Mouse (Mus musculus): ENCODE measurements around the gene Gpr19. TPM values are rescaled to one million over a fixed set of nuclear protein-coding genes. Genes with fewer than 3 reads are reported as not detected.

Gpr19 gene
- polyA plus RNA-seq, 1 experiment, result 2.1 TPM

GRCm38 (mm10) chr6:134840346-134840745, 58.0 kb downstream of the Gpr19 start:
- TF ChIP-seq CTCF (IDR thresholded peaks at IDR 0.05; ENCODE audit: control insufficient read depth, insufficient read depth, insufficient read length) (no peak), MAX (IDR thresholded peaks at IDR 0.05) (no peak), MYOD1 (IDR thresholded peaks at IDR 0.05; ENCODE audit: control insufficient read depth, insufficient read length, low read depth) (no peak), MYOG (IDR thresholded peaks at IDR 0.05; ENCODE audit: control insufficient read depth, extremely low read depth, insufficient read length) (no peak), FOSL1 (IDR thresholded peaks at IDR 0.05; ENCODE audit: insufficient read depth, low read length, poor library complexity, severe bottlenecking) (no peak), USF1 (IDR thresholded peaks at IDR 0.05; ENCODE audit: low read depth) (no peak), CEBPB (IDR thresholded peaks at IDR 0.05; ENCODE audit: low read depth) (no peak)

DNA sequence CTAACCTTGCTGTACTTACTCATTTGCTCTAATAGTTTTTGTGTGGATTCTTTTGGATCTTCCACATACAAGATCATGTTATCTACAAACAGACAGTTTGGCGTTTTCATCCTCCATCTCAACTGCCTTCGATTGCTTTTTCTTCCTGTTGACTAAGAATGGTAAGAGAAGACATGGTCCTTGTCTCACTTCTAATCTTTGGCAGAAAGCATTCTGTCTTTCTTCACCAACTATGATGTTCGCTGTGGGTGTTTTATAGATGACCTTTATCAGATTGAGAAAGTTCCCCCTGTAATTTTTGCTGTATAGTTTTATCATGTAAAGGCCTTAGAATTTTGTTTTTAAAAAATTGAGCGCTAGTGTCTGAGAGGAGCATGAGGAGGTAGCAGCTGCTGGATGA, 60.3 kb downstream of the Gpr19 start:
- no peak overlapping the region for H3K4me3 ChIP-seq (ENCODE audit: insufficient read depth, poor library complexity, severe bottlenecking)
- no peaks in the 10 kb centered on the region for H3K79me3 ChIP-seq (ENCODE audit: low read depth)
- TF ChIP-seq MYOD1 (IDR thresholded peaks at IDR 0.05; ENCODE audit: control insufficient read depth, insufficient read length, low read depth) (no peak), USF1 (IDR thresholded peaks at IDR 0.05; ENCODE audit: low read depth) (no peak), CEBPB (IDR thresholded peaks at IDR 0.05; ENCODE audit: low read depth) (no peak), MYOG (IDR thresholded peaks at IDR 0.05; ENCODE audit: control insufficient read depth, extremely low read depth, insufficient read length) (no peak), MAX (IDR thresholded peaks at IDR 0.05) (no peak), FOSL1 (IDR thresholded peaks at IDR 0.05; ENCODE audit: insufficient read depth, low read length, poor library complexity, severe bottlenecking) (no peak), CTCF (IDR thresholded peaks at IDR 0.05; ENCODE audit: control insufficient read depth, insufficient read depth, insufficient read length) (no peak)
- no peaks in the 10 kb centered on the region for H3K27me3 ChIP-seq (ENCODE audit: control insufficient read depth, insufficient read depth, insufficient read length)
- no peaks in the 10 kb centered on the region for H3K79me2 ChIP-seq (ENCODE audit: control insufficient read depth, insufficient read depth)
- H3ac ChIP-seq (ENCODE audit: control insufficient read depth, insufficient read length, low read depth), result no peak overlapping the region
- H3K36me3 ChIP-seq (ENCODE audit: control insufficient read depth, insufficient read depth), result no peaks in the 10 kb centered on the region

More at GRCm38 (mm10) chr6:134840346-134840745, 58.0 kb downstream of the Gpr19 start:
- H3K27me3 ChIP-seq (ENCODE audit: control insufficient read depth, insufficient read depth, insufficient read length), result no peaks in the 10 kb centered on the region
- no peaks in the 10 kb centered on the region for H3K36me3 ChIP-seq (ENCODE audit: control insufficient read depth, insufficient read depth)
- H3K4me3 ChIP-seq (ENCODE audit: insufficient read depth, poor library complexity, severe bottlenecking), result no peak overlapping the region
- no peaks in the 10 kb centered on the region for H3K79me3 ChIP-seq (ENCODE audit: low read depth)
- H3K79me2 ChIP-seq (ENCODE audit: control insufficient read depth, insufficient read depth), result no peaks in the 10 kb centered on the region
- no peak overlapping the region for H3ac ChIP-seq (ENCODE audit: control insufficient read depth, insufficient read length, low read depth)

DNA sequence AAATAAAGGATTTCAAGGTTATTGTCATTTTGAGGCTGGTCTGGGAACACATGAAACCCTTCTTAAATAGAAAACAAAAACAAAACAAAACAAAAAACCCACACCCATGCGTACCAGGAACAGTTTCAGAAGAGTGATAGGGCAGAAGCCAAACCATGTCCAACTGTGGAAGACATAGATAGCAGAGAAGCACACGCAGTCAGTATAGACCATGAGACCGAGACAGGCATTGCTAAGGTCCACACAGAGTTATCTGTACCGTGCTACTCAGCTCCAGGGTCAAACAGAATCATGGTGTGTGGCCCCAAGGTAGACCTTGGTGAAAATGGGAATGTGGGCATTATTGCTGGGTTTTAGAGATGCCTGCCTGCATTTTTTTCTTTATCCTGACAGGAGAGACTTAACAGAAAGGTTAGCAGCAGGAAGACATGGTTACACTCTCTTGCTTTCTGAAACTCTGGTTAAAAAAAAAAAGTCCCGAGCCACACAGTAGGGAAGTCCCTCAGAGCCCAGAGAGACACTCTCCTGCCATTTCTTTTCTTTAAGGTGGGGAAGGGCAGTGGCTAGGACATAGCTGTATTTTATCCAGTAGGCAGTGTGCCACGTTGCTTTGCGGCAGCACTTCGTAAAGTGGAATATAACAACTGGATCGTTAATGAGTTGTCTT, 63.7 kb downstream of the Gpr19 start:
- no peaks in the 10 kb centered on the region for H3K79me3 ChIP-seq (ENCODE audit: low read depth)
- H3K79me2 ChIP-seq (ENCODE audit: control insufficient read depth, insufficient read depth), result no peaks in the 10 kb centered on the region
- H3K27me3 ChIP-seq (ENCODE audit: control insufficient read depth, insufficient read depth, insufficient read length), result no peaks in the 10 kb centered on the region
- no peak for TF ChIP-seq FOSL1 (IDR thresholded peaks at IDR 0.05; ENCODE audit: insufficient read depth, low read length, poor library complexity, severe bottlenecking)
- no peak for TF ChIP-seq MAX (IDR thresholded peaks at IDR 0.05)
- TF ChIP-seq USF1 (IDR thresholded peaks at IDR 0.05; ENCODE audit: low read depth), result no peak
- TF ChIP-seq CEBPB (IDR thresholded peaks at IDR 0.05; ENCODE audit: low read depth), result no peak
- H3K36me3 ChIP-seq (ENCODE audit: control insufficient read depth, insufficient read depth), result no peaks in the 10 kb centered on the region
- no peak overlapping the region for H3ac ChIP-seq (ENCODE audit: control insufficient read depth, insufficient read length, low read depth)
- H3K4me3 ChIP-seq (ENCODE audit: insufficient read depth, poor library complexity, severe bottlenecking), result no peak overlapping the region

GRCm38 (mm10) chr6:134830776-134831175, 67.6 kb downstream of the Gpr19 start:
- H3K36me3 ChIP-seq (ENCODE audit: control insufficient read depth, insufficient read depth), result no peaks in the 10 kb centered on the region
- no peaks in the 10 kb centered on the region for H3K79me3 ChIP-seq (ENCODE audit: low read depth)
- no peak overlapping the region for H3ac ChIP-seq (ENCODE audit: control insufficient read depth, insufficient read length, low read depth)
- no peaks in the 10 kb centered on the region for H3K79me2 ChIP-seq (ENCODE audit: control insufficient read depth, insufficient read depth)
- no peaks in the 10 kb centered on the region for H3K27me3 ChIP-seq (ENCODE audit: control insufficient read depth, insufficient read depth, insufficient read length)
- no peak for TF ChIP-seq MYOD1 (IDR thresholded peaks at IDR 0.05; ENCODE audit: control insufficient read depth, insufficient read length, low read depth)
- no peak for TF ChIP-seq CTCF (IDR thresholded peaks at IDR 0.05; ENCODE audit: control insufficient read depth, insufficient read depth, insufficient read length)
- TF ChIP-seq USF1 (IDR thresholded peaks at IDR 0.05; ENCODE audit: low read depth), result no peak
- no peak for TF ChIP-seq FOSL1 (IDR thresholded peaks at IDR 0.05; ENCODE audit: insufficient read depth, low read length, poor library complexity, severe bottlenecking)
- TF ChIP-seq CEBPB (IDR thresholded peaks at IDR 0.05; ENCODE audit: low read depth), result no peak
- TF ChIP-seq MYOG (IDR thresholded peaks at IDR 0.05; ENCODE audit: control insufficient read depth, extremely low read depth, insufficient read length), result no peak
- no peak for TF ChIP-seq MAX (IDR thresholded peaks at IDR 0.05)
- H3K4me3 ChIP-seq (ENCODE audit: insufficient read depth, poor library complexity, severe bottlenecking), result peak overlapping the region; percentile 52

DNA sequence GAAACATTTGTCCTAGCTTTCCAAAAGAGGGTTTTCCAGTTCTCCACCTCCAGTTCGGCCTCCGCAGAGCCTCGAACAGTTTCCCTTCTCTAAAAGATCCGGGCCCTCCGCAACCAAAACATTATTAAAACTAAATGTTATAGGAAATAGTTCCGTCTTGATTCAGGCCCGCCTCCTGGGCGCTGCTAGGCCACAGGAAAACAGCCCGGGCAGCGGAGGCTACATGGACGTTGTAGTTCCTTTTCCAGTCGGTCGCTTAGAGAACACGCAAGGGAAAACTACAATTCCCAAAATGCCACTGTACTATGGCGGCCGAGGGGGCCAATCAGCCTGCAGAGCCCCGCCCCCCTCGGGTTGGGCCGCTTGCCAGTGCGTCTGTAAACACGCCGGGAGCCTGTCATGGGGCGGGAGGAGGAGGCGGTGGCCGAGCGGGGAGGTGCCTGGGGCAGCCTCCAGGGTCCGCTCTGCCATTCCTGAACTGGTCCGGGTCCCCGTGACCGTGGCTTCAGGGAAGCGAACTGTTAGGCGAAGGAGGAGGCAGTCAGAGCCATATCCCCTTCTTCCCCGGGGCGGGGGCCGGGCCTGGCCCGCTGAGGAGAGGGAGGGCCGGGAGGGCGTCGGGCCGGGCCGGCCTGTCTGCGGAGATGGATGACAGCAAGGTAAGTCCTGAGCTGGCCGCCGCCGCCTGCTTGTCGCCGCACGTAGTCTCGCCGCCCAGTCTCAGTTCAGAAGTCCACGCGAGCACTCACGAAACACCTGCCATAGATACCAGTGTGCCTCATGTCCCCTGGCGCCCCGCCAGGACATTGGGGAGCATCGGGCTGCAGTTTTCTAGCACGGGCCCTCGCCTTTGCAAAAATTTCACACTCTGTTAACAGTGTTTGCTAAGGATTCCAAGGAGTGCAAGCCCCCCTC, 68.3 kb downstream of the Gpr19 start, which contains the start of gene Crebl2:
TSS of gene Crebl2 (plus strand) at position 369 of the 915 bp plus-strand sequence.
- Histone ChIP-seq H3K27me3 (ENCODE audit: control insufficient read depth, insufficient read depth, insufficient read length) (no peaks in the 10 kb centered on the region), H3K79me2 (ENCODE audit: control insufficient read depth, insufficient read depth) (no peaks in the 10 kb centered on the region), H3K4me3 (ENCODE audit: insufficient read depth, poor library complexity, severe bottlenecking) (peak within 1 kb of the TSS; percentile 52), H3K36me3 (ENCODE audit: control insufficient read depth, insufficient read depth) (no peaks in the 10 kb centered on the region), H3ac (ENCODE audit: control insufficient read depth, insufficient read length, low read depth) (peak within 1 kb of the TSS; percentile 63), H3K79me3 (ENCODE audit: low read depth) (no peaks in the 10 kb centered on the region)
- no peak for TF ChIP-seq CTCF (IDR thresholded peaks at IDR 0.05; ENCODE audit: control insufficient read depth, insufficient read depth, insufficient read length)
- TF ChIP-seq MAX (IDR thresholded peaks at IDR 0.05), result peak; percentile 51
